Mouse (Mus musculus) macrophage (primary cell): ENCODE data around the gene Pax1. TPM values are rescaled to one million over a fixed set of nuclear protein-coding genes. Genes with fewer than 3 reads are reported as not detected.

Experiments used
- H3K27ac ChIP-seq: fragments of 350-480 bp; formaldehyde crosslinking; 2 replicates; pipeline ENCODE4 v1.9.0; 2021
- H3K36me3 ChIP-seq: fragments of 350-480 bp; formaldehyde crosslinking; 2 replicates; pipeline ENCODE4 v1.9.0; 2021; ENCODE audit errors: inconsistent target
- H3K4me3 ChIP-seq: fragments of 350-480 bp; formaldehyde crosslinking; 2 replicates; pipeline ENCODE4 v1.9.0; 2021; ENCODE audit errors: inconsistent target
- H3K79me2 ChIP-seq: fragments of 350-480 bp; formaldehyde crosslinking; 2 replicates; pipeline ENCODE4 v1.9.0; 2021; ENCODE audit errors: inconsistent target
- WGBS: methylation state at CpG from one replicate; pipeline ENCODE4 v1.1.7; 2026; ENCODE audit warnings: inconsistent platforms; ENCODE audit not compliant: missing documents; 5-methylcytosine and 5-hydroxymethylcytosine counted together
- polyA plus RNA-seq: library from polyadenylated mRNA; stranded (reverse); fragments of 250-400 nt; gene quantifications from 3 replicates; pipeline ENCODE4 v1.2.4, GENCODE M21; 2018; ENCODE audit warnings: inconsistent platforms

Gene Pax1
- polyA plus RNA-seq, 1 experiment from 2014 or later: not detected

DNA sequence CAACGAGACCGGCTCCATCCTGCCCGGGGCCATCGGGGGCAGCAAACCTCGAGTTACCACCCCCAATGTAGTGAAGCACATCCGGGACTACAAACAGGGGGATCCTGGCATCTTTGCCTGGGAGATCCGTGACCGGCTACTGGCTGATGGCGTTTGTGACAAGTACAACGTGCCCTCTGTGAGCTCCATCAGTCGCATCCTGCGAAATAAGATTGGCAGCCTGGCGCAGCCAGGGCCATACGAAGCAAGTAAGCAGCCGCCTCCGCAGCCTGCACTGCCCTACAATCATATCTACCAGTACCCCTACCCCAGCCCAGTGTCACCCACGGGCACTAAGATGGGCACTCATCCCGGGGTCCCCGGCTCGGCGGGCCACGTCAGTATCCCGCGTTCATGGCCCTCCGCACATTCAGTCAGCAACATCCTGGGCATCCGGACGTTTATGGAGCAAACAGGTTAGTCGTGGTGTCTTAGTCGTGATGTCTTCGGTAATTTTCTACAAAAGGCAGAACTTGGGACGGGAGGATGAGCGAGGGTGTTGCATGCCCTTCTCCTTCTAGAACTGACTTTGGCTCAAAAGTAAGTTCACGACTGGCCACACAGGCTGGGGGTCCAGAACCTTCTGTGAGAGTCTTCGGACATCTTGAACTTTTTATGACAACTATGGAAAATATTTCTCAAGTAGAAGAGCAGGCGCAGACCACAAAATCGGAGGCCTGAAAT lies 4.3 kb downstream of the Pax1 start:
- H3K79me2 ChIP-seq: no peaks in the 10 kb centered on the region
- H3K4me3 ChIP-seq: no peak overlapping the region
- no peak overlapping the region for H3K27ac ChIP-seq
- no peaks in the 10 kb centered on the region for H3K36me3 ChIP-seq
- 9% methylated on average over 35 of the region's 36 CpGs for WGBS

DNA sequence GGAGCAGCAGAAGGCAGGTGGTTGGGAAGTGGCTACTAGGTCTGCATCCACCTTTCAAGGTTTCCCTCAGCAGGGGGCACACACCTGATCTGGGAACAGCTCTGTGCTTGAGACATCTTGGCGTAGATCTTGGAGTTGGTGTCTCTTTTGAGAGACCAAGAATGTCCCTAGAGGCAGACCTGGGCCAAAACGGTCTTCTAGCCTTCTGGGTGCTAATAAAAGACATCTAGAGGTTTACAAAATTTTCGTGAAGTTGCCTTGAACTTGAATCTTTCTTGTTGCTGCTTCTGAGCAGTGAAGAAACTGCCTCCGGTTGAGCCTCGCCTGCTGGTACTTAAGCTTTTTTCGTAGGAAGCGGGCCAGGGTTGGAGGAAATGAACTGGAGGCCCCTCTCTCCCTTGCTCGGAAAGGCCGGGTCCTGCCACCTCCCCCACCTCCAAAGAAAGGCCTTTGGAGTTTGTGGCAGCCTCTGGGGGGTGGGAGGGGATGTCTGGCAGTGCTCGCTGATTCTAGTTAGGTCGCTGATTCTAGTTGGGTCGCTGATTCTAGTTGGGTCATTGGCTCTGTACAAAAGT lies 5.6 kb downstream of the Pax1 start:
- Histone ChIP-seq H3K79me2 (no peaks in the 10 kb centered on the region), H3K27ac (no peak overlapping the region), H3K36me3 (no peaks in the 10 kb centered on the region), H3K4me3 (no peak overlapping the region)
- WGBS: 16% methylated on average over 12 of the region's 12 CpGs

DNA sequence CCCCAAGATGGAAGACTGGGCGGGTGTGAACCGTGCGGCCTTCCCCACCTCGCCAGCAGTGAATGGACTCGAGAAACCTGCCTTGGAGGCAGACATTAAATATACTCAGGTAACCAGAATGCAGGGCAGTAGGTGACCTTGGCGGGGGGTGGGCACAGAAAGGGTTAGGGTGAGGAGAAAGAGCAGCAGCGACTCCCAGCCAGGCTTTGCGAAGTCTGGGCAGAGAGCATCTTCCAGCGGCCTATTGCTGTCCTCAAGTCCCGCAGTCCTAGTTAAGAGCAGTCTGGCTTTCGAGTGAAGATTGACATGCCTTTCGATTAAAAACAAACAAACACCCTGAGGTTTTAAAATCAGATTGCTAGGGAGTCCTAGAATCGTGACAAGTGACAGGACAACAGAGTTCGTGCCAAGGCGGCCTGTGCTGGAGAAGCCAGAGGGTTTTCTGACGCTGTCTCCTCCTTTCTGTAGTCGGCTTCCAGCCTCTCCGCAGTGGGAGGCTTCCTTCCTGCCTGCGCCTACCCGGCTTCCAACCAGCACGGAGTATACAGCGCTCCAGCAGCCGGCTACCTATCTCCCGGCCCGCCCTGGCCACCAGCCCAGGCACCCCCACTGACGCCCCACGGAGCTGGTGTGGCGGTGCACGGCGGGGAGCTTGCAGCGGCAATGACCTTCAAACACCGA lies 6.3 kb downstream of the Pax1 start:
- H3K36me3 ChIP-seq: no peaks in the 10 kb centered on the region

DNA sequence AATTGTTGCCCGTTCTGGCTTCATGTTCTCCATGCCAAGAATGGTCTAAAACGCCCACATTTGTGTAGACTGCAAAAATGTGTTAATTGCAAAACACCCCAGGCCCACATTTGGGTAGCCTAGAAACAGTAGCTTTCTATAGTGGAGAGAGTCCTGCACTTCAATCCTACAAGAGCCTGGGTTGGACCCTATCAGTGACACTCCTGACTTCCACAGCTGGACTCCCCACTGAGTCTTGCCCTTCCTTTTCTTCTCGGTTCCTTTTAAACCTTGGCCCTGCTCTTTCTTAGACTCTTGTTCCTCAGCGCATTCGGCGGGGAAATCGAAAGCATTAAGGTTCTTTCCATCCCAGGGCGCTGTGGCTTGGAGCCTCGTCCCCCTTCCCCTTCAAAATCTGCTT lies 7.8 kb downstream of the Pax1 start:
- no peak overlapping the region for H3K4me3 ChIP-seq
- no peak overlapping the region for H3K27ac ChIP-seq
- no peaks in the 10 kb centered on the region for H3K79me2 ChIP-seq
- H3K36me3 ChIP-seq: no peaks in the 10 kb centered on the region
- 2% methylated on average over 9 of the region's 9 CpGs for WGBS

More for the DNA sequence above, 6.3 kb downstream of the Pax1 start:
- 12% methylated on average over 22 of the region's 32 CpGs for WGBS
- H3K27ac ChIP-seq: no peak overlapping the region
- H3K79me2 ChIP-seq: no peaks in the 10 kb centered on the region
- H3K4me3 ChIP-seq: no peak overlapping the region

DNA sequence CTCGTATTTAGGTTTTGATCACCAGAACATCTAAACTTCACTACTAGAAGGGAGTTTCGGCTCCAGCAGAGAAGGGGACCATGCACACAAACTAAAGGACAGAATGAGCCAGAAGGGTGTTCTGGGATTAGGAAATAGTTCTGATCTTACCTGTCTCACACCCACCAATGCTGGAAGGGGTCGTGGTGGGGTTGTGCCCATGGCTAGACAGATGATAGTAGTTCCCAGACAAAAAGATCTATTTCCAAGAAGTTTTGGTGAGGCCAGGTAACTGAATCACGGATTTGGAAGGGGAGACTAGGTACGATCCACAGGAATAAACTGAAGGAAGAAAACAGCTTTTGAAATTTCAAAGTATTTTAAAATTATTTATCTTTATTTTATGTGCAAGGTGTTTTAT lies 8.4 kb downstream of the Pax1 start:
- 15% methylated on average over 5 of the region's 5 CpGs for WGBS
- Histone ChIP-seq H3K79me2 (no peaks in the 10 kb centered on the region), H3K4me3 (no peak overlapping the region), H3K36me3 (no peaks in the 10 kb centered on the region), H3K27ac (no peak overlapping the region)

DNA sequence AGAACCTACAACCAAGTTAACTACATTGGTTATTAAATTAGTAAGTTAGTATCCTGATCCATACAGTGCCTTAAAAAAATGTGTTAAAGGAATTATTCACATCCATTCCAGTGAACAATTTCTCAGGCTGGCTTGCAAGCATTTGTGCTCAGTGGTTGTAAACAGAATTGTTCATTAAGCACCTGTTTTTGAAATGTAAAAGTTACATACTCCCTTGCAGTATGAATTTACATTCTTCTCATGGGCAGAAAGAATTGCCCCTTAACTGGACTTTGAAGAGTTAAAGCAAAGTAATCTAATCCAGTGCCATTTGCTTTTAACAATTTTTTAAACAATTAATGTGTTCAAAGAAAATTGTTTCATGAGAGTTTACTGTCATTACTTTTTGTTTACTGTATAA lies 9.6 kb downstream of the Pax1 start:
- H3K4me3 ChIP-seq: no peak overlapping the region
- H3K27ac ChIP-seq: no peak overlapping the region
- H3K79me2 ChIP-seq: no peaks in the 10 kb centered on the region
- no peaks in the 10 kb centered on the region for H3K36me3 ChIP-seq

DNA sequence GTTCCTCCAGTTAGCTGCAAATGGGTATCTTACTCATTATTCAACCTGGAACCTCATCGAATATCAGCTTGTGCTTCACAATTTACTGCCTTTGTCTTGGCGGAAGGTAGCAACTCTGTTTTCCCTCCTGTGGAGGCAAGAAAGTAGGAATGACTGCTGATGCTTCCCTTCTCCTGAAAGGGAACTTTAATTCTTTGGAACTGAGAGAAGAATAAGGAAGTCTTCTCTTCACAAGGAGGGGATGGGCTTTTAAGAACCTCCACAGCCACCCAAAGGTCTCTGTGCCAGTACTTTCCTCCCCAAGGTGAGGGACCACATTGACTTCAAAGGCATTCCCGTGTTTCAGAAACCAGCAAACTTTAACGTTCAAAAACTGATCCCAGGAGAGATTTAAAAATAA lies 10.1 kb downstream of the Pax1 start:
- no peak overlapping the region for H3K27ac ChIP-seq
- H3K36me3 ChIP-seq: no peaks in the 10 kb centered on the region
- 12% methylated on average over 4 of the region's 4 CpGs for WGBS
- no peak overlapping the region for H3K4me3 ChIP-seq
- no peaks in the 10 kb centered on the region for H3K79me2 ChIP-seq

DNA sequence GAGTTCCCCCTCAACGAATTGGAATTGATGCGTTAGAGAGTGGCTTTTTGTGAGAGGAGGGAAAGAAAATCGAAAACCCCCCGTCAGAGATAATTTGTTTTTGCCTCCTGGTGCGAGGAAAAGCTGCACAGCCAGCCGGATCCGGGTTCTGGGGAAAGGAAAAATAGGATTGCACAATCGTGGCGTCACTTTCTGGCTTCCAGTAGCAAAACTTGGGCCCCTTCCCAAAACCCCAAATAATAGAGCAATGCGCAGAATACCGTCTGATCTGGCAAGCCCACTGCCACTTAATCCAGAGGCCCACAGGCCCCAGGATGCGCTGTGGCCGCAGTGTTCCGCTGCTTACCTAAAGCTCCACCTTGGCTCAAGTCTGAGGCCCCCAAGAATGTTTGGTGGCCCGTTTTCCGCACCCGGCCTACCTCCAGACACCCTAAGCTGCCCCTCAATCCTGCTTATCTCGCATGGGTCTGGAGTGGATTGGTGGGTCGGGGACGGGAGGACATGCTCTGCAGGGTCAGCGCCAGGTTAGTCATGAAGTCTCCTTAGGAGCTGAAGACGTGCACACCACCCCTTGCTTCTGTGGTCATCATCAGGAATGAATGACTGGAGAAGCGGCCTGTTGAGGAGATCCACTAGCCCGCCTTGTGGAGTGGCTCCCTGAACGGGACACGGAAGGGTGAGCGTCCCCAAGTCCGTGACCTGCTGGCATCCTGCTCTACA lies 11.4 kb downstream of the Pax1 start:
- Histone ChIP-seq H3K4me3 (no peak overlapping the region), H3K36me3 (no peaks in the 10 kb centered on the region), H3K79me2 (no peaks in the 10 kb centered on the region), H3K27ac (no peak overlapping the region)
- WGBS: 7% methylated on average over 28 of the region's 28 CpGs

DNA sequence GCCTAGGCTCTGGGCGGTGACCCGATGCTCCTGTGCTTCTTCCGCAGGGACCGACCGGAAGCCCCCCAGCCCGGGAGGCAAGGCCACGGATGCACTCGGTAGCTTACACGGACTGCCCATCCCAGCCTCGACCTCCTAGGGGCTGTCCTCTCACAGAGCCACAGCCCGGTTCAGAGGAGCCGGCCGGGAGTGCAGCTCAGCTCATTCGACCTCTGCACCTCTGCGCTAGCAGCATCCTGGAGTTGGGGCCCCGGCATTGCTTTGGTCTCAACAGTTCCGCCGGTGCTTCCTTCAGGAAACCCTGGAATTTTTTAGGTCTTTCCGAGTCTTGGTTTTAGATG lies 11.9 kb downstream of the Pax1 start:
- Histone ChIP-seq H3K79me2 (no peaks in the 10 kb centered on the region), H3K4me3 (no peak overlapping the region), H3K27ac (no peak overlapping the region), H3K36me3 (no peaks in the 10 kb centered on the region)
- WGBS: 3% methylated on average over 19 of the region's 19 CpGs

DNA sequence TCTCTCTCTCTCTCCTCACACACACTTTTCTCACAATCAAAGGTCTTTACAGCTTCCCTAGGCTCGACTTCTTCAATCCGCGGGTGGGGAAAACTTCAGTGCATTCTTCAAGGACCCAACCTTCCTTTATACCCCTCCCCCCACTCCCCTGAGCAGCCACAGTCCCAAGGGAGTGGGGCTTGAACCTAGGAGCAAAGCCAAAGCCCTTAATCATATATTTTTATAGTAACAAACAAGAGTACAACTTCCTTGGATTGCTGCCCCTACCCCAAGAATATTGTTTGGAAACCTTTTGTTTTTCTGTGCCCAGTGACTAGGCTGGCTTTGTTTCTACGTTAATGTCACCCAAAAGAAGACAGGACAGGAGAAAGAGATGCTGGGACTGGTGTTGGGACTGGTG lies 12.5 kb downstream of the Pax1 start:
- Histone ChIP-seq H3K36me3 (no peaks in the 10 kb centered on the region), H3K79me2 (no peaks in the 10 kb centered on the region), H3K4me3 (no peak overlapping the region), H3K27ac (no peak overlapping the region)
- 2% methylated on average over 4 of the region's 4 CpGs for WGBS

DNA sequence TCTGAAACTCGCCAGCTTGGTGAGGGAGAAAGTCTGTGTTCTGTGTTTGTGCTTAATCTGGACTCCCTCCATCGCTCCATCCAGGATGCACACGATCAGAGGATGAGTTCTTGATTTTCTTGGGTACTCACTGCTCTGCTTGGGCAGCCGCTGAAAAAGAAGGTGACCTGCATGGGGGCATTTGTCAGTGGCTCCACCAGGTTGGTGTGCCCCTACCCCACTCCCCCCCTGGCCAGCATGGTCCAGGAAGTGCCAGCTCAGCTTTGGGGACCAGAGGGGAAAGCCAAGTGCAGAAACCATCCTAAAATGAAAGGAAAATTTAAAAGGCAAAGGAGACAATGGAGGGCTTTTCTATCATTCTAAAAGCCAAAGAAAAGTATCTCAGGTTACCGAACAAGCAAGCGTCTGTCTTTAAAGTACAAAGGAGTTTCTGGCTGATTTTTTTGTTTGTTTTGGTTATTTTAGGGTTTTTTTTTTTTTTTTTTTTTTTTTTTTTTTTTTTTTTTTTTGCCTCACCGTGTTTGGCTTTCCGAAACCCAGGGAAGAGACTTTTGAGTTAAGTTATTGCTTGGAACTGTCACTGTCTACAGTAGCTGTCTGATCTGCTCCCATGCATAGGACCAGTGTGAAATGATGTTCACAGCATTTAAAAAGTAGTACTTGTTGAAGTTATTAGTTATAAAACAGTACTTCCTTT lies 13.4 kb downstream of the Pax1 start:
- no peaks in the 10 kb centered on the region for H3K79me2 ChIP-seq
- no peaks in the 10 kb centered on the region for H3K36me3 ChIP-seq
- H3K27ac ChIP-seq: no peak overlapping the region
- no peak overlapping the region for H3K4me3 ChIP-seq
- WGBS: 19% methylated on average over 8 of the region's 8 CpGs

DNA sequence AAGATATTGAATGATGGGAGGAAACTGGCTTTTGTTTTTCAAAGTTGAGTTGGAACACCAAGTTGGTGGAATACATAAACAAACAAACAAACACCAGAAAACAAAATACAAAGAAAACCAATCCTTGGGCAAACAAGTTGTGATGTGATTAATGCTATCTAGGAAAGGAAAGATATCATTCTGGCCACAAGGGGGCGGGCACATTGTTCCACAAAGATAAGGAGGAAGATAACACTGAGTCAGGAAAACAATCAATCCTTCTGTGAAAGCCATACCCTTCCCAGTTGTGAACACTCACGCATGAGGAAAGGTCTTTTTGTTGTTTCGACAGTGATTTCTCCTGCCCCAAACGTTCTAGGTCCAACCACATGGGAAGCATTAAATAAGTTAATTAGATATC lies 17.2 kb downstream of the Pax1 start:
- H3K79me2 ChIP-seq: no peaks in the 10 kb centered on the region
- no peak overlapping the region for H3K4me3 ChIP-seq
- WGBS: 6% methylated on average over 4 of the region's 4 CpGs
- no peaks in the 10 kb centered on the region for H3K36me3 ChIP-seq
- no peak overlapping the region for H3K27ac ChIP-seq

DNA sequence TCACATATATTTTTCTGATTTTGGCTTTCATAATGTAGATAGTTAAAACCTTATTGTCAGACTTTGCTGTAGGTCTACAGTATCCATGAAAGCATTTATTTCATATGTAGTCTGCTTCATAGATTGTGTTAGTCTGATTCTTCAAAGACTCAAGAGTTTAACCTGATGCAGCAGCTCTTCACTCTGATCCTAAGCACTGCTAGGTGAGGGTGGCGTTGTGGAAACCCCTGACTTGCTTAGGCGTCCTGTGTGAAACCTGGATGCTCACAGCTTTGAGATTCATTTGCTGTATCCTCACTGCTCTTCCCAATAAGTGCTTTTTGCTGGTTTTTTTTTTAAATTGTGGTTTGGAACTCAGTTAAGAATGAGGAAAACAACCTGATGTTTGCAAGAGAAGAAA lies 21.6 kb downstream of the Pax1 start:
- Histone ChIP-seq H3K79me2 (no peaks in the 10 kb centered on the region), H3K27ac (no peak overlapping the region), H3K4me3 (no peak overlapping the region), H3K36me3 (no peaks in the 10 kb centered on the region)
- 82% methylated on average over 2 of the region's 2 CpGs for WGBS

DNA sequence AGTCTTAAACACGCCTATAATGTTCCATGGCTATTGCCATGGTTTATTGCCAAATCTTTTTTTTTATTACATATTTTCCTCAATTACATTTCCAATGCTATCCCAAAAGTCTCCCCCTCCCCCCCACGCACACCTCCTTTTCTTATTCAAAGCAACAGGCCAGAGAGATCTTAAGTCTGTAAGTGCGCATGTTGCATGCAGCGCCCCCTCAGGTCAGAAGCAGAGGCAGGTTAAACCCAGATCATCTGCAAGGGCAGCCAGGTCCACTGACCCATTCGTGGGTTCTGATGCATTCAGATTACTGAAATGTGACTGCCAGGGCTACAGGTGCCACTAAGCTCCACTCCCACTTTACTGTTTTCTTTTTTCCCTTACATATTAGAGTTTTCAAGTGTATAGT lies 25.2 kb downstream of the Pax1 start:
- Histone ChIP-seq H3K4me3 (no peak overlapping the region), H3K27ac (no peak overlapping the region), H3K36me3 (no peaks in the 10 kb centered on the region), H3K79me2 (no peaks in the 10 kb centered on the region)
- WGBS: 67% methylated on average over 5 of the region's 5 CpGs

DNA sequence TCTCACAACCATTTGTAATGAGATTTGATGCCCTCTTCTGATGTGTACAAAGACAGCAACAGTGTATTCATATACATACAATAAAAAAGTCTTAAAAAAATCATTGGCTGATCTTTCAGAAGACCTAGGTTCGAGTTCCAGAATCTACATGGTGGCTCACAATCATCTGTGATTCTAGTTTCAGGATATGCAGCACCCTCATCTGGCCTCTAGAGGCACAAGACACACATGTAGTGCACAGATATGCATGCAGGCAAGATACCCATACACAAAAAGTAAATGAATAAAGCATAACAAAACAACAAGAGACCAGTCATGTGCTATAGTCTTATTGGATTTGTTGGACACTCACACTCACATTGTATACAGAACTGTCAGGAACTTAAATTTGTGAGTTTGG lies 47.6 kb downstream of the Pax1 start:
- no peak overlapping the region for H3K4me3 ChIP-seq
- WGBS: 63% methylated on average over 1 of the region's 1 CpGs

More for the DNA sequence above, 47.6 kb downstream of the Pax1 start:
- H3K79me2 ChIP-seq: no peaks in the 10 kb centered on the region
- H3K36me3 ChIP-seq: no peaks in the 10 kb centered on the region
- no peak overlapping the region for H3K27ac ChIP-seq
